Mouse (Mus musculus): ENCODE measurements around the gene Kcna5. TPM values are rescaled to one million over a fixed set of nuclear protein-coding genes. Genes with fewer than 3 reads are reported as not detected.

Gene Kcna5
- total RNA-seq, 2 experiments from 2014 or later, result 2.4 to 4.0 TPM

Other genes with a start within 250 kb of the Kcna5 start
- 1 to 10 TPM in 1 of 2 experiments, under 1 TPM in 1; 0.83 to 2.2 TPM for gene Kcna1, start 111.0 kb upstream of the Kcna5 start, total RNA-seq (2021)
- 1 to 10 TPM in 1 of 2 experiments, under 1 TPM in 1; 0.46 to 1.3 TPM for gene Kcna6, start 205.3 kb upstream of the Kcna5 start, total RNA-seq (2021)